Mouse (Mus musculus) testis, adult 2 months (tissue): ENCODE measurements around the gene Sfxn5.

Source experiments
- CTCF ChIP-seq: fragments of 200-500 bp; IDR thresholded peaks from 2 replicates; pipeline ENCODE4 v1.5.1; 2012; ENCODE audit warnings: low read depth, mild to moderate bottlenecking, inconsistent platforms, low read length, moderate library complexity; ENCODE audit not compliant: control insufficient read depth, insufficient read depth, insufficient replicate concordance
- POLR2A ChIP-seq: fragments of 200-500 bp; IDR thresholded peaks from 2 replicates; pipeline ENCODE4 v1.6.1; 2012; ENCODE audit warnings: low read depth, mild to moderate bottlenecking, inconsistent platforms, low read length, moderate library complexity; ENCODE audit not compliant: control insufficient read depth

DNA sequence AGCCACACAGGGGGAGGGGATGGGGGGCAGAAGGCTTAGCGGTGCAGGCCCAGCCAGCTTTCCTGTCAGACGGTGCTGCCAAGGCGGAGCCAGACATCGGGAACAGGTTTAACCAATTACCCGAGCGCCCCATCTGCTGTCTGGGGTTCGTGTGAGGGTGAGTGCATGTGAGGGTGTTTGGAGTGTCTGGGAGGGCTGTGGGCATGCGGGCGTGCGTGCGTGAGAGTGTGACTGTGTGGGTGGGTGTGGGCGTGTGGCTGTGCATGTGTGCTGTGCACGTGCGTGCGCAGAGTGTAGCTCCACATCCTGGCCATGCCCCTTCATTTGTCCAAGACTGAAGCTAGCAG, 126.3 kb downstream of the Sfxn5 start:
- TF ChIP-seq POLR2A (no peak), CTCF (no peak)
